Mouse (Mus musculus): Measurements from ENCODE around the gene Zcrb1. TPM values are rescaled to one million over a fixed set of nuclear protein-coding genes. Genes with fewer than 3 reads are reported as not detected.
A peak's percentile ranks its signal among the peaks of the same experiment; 100 is the strongest.

The Zcrb1 gene
- total and polyA plus RNA-seq, 3 experiments: 49.1 to 146 (median 60.3) TPM

- H3K27ac ChIP-seq (ENCODE audit: insufficient read depth, low read depth): no peak overlapping the region
- in situ Hi-C loops (cut with MboI; ENCODE audit: low pct_ligation_motif_present, low pct_unique_long_range_greater_than_20kb, low sequenced_read_pairs) (loop anchor here (10.0 kb wide), 1 partner anchor 64 kb away; no protein-coding TSS in a partner anchor), dilution Hi-C loops (cut with MboI; ENCODE audit: extremely low pct_ligation_motif_present, extremely low pct_unique_long_range_greater_than_20kb, low sequenced_read_pairs) (no loop called here)
- H3K4me1 ChIP-seq (ENCODE audit: control insufficient read depth in 1 of 2, insufficient read depth in 2 of 2): peaks cover 0 to 28% of the 10 kb centered on the region in 2 experiments; a peak in 3 of 4 replicates
- no peaks in the 10 kb centered on the region for H3K79me2 ChIP-seq (replicated peaks; ENCODE audit: control insufficient read depth, extremely low read depth, insufficient read depth, poor library complexity, severe bottlenecking)
- H3K4me3 ChIP-seq (replicated peaks in 1 of 3; ENCODE audit: low read depth in 2 of 3, low read length in 2 of 3, poor library complexity in 1 of 3): no peak overlapping the region
- peak; percentile 82 for DNase-seq (ENCODE audit: extremely low read depth)
- no peaks in the 10 kb centered on the region for H3K9me3 ChIP-seq (replicated peaks; ENCODE audit: low read length)
- no peaks in the 10 kb centered on the region for H3K27me3 ChIP-seq (replicated peaks)
- TF ChIP-seq MEF2A (IDR thresholded peaks at IDR 0.05; ENCODE audit: borderline replicate concordance, low read depth, low read length): no peak
- TF ChIP-seq MAX (IDR thresholded peaks at IDR 0.05; ENCODE audit: low read length): no peak
- no peak for TF ChIP-seq POLR2AphosphoS2 (IDR thresholded peaks at IDR 0.05; ENCODE audit: low read depth, low read length)
- no peak for TF ChIP-seq NRF1 (IDR thresholded peaks at IDR 0.05; ENCODE audit: low read depth, low read length)
- no peak for TF ChIP-seq TBP (conservative IDR thresholded peaks at IDR 0.05; ENCODE audit: low read depth, low read length)
- no peak for TF ChIP-seq MYC (IDR thresholded peaks at IDR 0.05; ENCODE audit: low read depth, low read length)
- TF ChIP-seq MXI1 (IDR thresholded peaks at IDR 0.05; ENCODE audit: low read depth, low read length): no peak
- TF ChIP-seq TCF12 (IDR thresholded peaks at IDR 0.05; ENCODE audit: low read depth, low read length): no peak
- TF ChIP-seq UBTF (IDR thresholded peaks at IDR 0.05; ENCODE audit: low read depth, low read length): no peak
- no peak for TF ChIP-seq HCFC1 (IDR thresholded peaks at IDR 0.05; ENCODE audit: low read depth, low read length)
- no peak for TF ChIP-seq ZNF384 (IDR thresholded peaks at IDR 0.05; ENCODE audit: low read depth, low read length)
- peak; percentile 67 to 85 for TF ChIP-seq CTCF (conservative IDR thresholded peaks at IDR 0.05 in 1 of 2, IDR thresholded peaks at IDR 0.05 in 1 of 2; ENCODE audit: low read depth in 2 of 2, low read length in 2 of 2)
- no peak for TF ChIP-seq JUND (conservative IDR thresholded peaks at IDR 0.05; ENCODE audit: low read depth, low read length)
- no peak for TF ChIP-seq POLR2A (IDR thresholded peaks at IDR 0.05; ENCODE audit: low read depth, low read length)
- TF ChIP-seq GABPA (IDR thresholded peaks at IDR 0.05; ENCODE audit: insufficient replicate concordance, low read depth, low read length): no peak
- TF ChIP-seq RAD21 (IDR thresholded peaks at IDR 0.05; ENCODE audit: low read depth, low read length): peak; percentile 85
- TF ChIP-seq PAX5 (IDR thresholded peaks at IDR 0.05; ENCODE audit: low read length): no peak
- TF ChIP-seq USF2 (conservative IDR thresholded peaks at IDR 0.05; ENCODE audit: low read depth, low read length): no peak
- TF ChIP-seq JUN (IDR thresholded peaks at IDR 0.05; ENCODE audit: insufficient read depth, low read depth, low read length): no peak
- no peak for TF ChIP-seq ELF1 (IDR thresholded peaks at IDR 0.05; ENCODE audit: low read depth, low read length)
- TF ChIP-seq CHD2 (IDR thresholded peaks at IDR 0.05; ENCODE audit: low read length): no peak
- TF ChIP-seq KAT2A (IDR thresholded peaks at IDR 0.05; ENCODE audit: insufficient replicate concordance, low read length): no peak
- no peak for TF ChIP-seq ZKSCAN1 (IDR thresholded peaks at IDR 0.05; ENCODE audit: borderline replicate concordance, low read depth, low read length)
- TF ChIP-seq ZC3H11A (IDR thresholded peaks at IDR 0.05; ENCODE audit: low read depth, low read length): peak; percentile 6; the same call in 1 of the 2 replicates
- no peak for TF ChIP-seq USF1 (IDR thresholded peaks at IDR 0.05; ENCODE audit: low read depth, low read length)
- TF ChIP-seq ETS1 (conservative IDR thresholded peaks at IDR 0.05; ENCODE audit: low read depth, low read length): no peak
- TF ChIP-seq EP300 (IDR thresholded peaks at IDR 0.05; ENCODE audit: low read length): no peak
- no peak for TF ChIP-seq NELFE (IDR thresholded peaks at IDR 0.05; ENCODE audit: low read depth, low read length)
- 0 out of 2 replicates have a peak, but pooled peaks have one; percentile 39 for TF ChIP-seq SIN3A (IDR thresholded peaks at IDR 0.05; ENCODE audit: low read length)
- peak; percentile 70 for TF ChIP-seq SMC3 (IDR thresholded peaks at IDR 0.05; ENCODE audit: low read depth, low read length)
- TF ChIP-seq IRF4 (IDR thresholded peaks at IDR 0.05; ENCODE audit: low read depth, low read length): peak; percentile 22; the same call in 1 of the 2 replicates
- no peak for TF ChIP-seq MAZ (IDR thresholded peaks at IDR 0.05; ENCODE audit: low read depth, low read length)
- no peak for TF ChIP-seq MAFK (IDR thresholded peaks at IDR 0.05; ENCODE audit: insufficient replicate concordance, low read length)
- TF ChIP-seq ZMIZ1 (IDR thresholded peaks at IDR 0.05; ENCODE audit: low read depth, low read length): no peak
- TF ChIP-seq RCOR1 (conservative IDR thresholded peaks at IDR 0.05; ENCODE audit: low read depth, low read length): no peak
- no peak for TF ChIP-seq CHD1 (IDR thresholded peaks at IDR 0.05; ENCODE audit: low read depth, low read length)
- no peak for TF ChIP-seq BHLHE40 (IDR thresholded peaks at IDR 0.05; ENCODE audit: low read depth, low read length)
- TF ChIP-seq E2F4 (IDR thresholded peaks at IDR 0.05; ENCODE audit: insufficient replicate concordance, low read depth, low read length): no peak
- no peak overlapping the region for H3K4me2 ChIP-seq (ENCODE audit: insufficient read depth, low read depth, poor library complexity, severe bottlenecking)
- H3K9ac ChIP-seq (ENCODE audit: insufficient read depth, low read depth): no peak overlapping the region
- peaks cover 37 to 76% of the 10 kb centered on the region in 2 experiments for H3K36me3 ChIP-seq (replicated peaks in 1 of 2; ENCODE audit: control insufficient read depth in 1 of 2, insufficient read depth in 1 of 2, low read length in 1 of 2)
These were observed 40.5 kb upstream of the Zcrb1 start for GRCm38 (mm10) chr15:93438663-93439062.

All from CH12.LX (cell line).